Mouse (Mus musculus): ENCODE results near the gene Zfp513. TPM values are rescaled to one million over a fixed set of nuclear protein-coding genes. Genes with fewer than 3 reads are reported as not detected.
A peak's percentile ranks its signal among the peaks of the same experiment; 100 is the strongest.

The Zfp513 gene
- polyA plus RNA-seq, 1 experiment from 2014 or later, result 7.3 TPM

- ATAC-seq, result no peak
- Histone ChIP-seq H3K9ac (ENCODE audit: low read depth, low read length) (0 out of 2 replicates have a peak overlapping the region, but pooled peaks have one; percentile 4), H3K27ac (ENCODE audit: low read depth, low read length) (peak overlapping the region; percentile 82), H3K36me3 (ENCODE audit: control insufficient read depth, insufficient read depth) (peaks cover 62% of the 10 kb centered on the region), H3K9me3 (ENCODE audit: control insufficient read depth) (no peaks in the 10 kb centered on the region; the same call in 1 of the 2 replicates), H3K27me3 (replicated peaks; ENCODE audit: control insufficient read depth, insufficient read depth, low read length) (no peaks in the 10 kb centered on the region), H3K4me3 (ENCODE audit: low read depth, low read length) (peak overlapping the region; percentile 77), H3K4me2 (replicated peaks; ENCODE audit: low read depth) (peak overlapping the region; percentile 74), H3K4me1 (replicated peaks; ENCODE audit: control insufficient read depth, insufficient read depth, low read length) (no peaks in the 10 kb centered on the region)
- 91% methylated on average over 7 of the region's 7 CpGs for WGBS
- TF ChIP-seq CTCF (IDR thresholded peaks at IDR 0.05; ENCODE audit: low read depth), result no peak
These were observed 830 bp upstream of the Zfp513 start for GRCm38 (mm10) chr5:31202933-31203332.

GRCm38 (mm10) chr5:31201042-31201741 is 911 bp downstream of the Zfp513 start:
- H3K4me2 ChIP-seq (replicated peaks; ENCODE audit: low read depth), result peak overlapping the region; percentile 74
- WGBS, result 12% methylated on average over 13 of the region's 13 CpGs
- peak overlapping the region; percentile 75 for H3K9ac ChIP-seq (ENCODE audit: low read depth, low read length)
- H3K36me3 ChIP-seq (ENCODE audit: control insufficient read depth, insufficient read depth), result peaks cover 64% of the 10 kb centered on the region
- peak overlapping the region; percentile 82 for H3K27ac ChIP-seq (ENCODE audit: low read depth, low read length)
- H3K9me3 ChIP-seq (ENCODE audit: control insufficient read depth), result no peaks in the 10 kb centered on the region; the same call in 1 of the 2 replicates
- ATAC-seq, result no peak
- no peaks in the 10 kb centered on the region for H3K27me3 ChIP-seq (replicated peaks; ENCODE audit: control insufficient read depth, insufficient read depth, low read length)
- no peak for TF ChIP-seq CTCF (IDR thresholded peaks at IDR 0.05; ENCODE audit: low read depth)
- no peaks in the 10 kb centered on the region for H3K4me1 ChIP-seq (replicated peaks; ENCODE audit: control insufficient read depth, insufficient read depth, low read length)
- H3K4me3 ChIP-seq (ENCODE audit: low read depth, low read length), result peak overlapping the region; percentile 77

GRCm38 (mm10) chr5:31200327-31200768 is 1.8 kb downstream of the Zfp513 start:
- H3K4me1 ChIP-seq (replicated peaks; ENCODE audit: control insufficient read depth, insufficient read depth, low read length), result no peaks in the 10 kb centered on the region
- H3K4me2 ChIP-seq (replicated peaks; ENCODE audit: low read depth), result peak overlapping the region; percentile 74; the same call in 1 of the 2 replicates
- peak overlapping the region; percentile 35; the same call in 1 of the 2 replicates for H3K27ac ChIP-seq (ENCODE audit: low read depth, low read length)
- H3K36me3 ChIP-seq (ENCODE audit: control insufficient read depth, insufficient read depth), result peaks cover 64% of the 10 kb centered on the region
- WGBS, result 88% methylated on average over 27 of the region's 27 CpGs
- no peak for TF ChIP-seq CTCF (IDR thresholded peaks at IDR 0.05; ENCODE audit: low read depth)
- H3K9ac ChIP-seq (ENCODE audit: low read depth, low read length), result no peak overlapping the region
- no peaks in the 10 kb centered on the region; the same call in 1 of the 2 replicates for H3K9me3 ChIP-seq (ENCODE audit: control insufficient read depth)
- H3K4me3 ChIP-seq (ENCODE audit: low read depth, low read length), result no peak overlapping the region
- H3K27me3 ChIP-seq (replicated peaks; ENCODE audit: control insufficient read depth, insufficient read depth, low read length), result no peaks in the 10 kb centered on the region
- no peak for ATAC-seq

GRCm38 (mm10) chr5:31199893-31200292 is 2.2 kb downstream of the Zfp513 start:
- Histone ChIP-seq H3K27me3 (replicated peaks; ENCODE audit: control insufficient read depth, insufficient read depth, low read length) (no peaks in the 10 kb centered on the region), H3K9ac (ENCODE audit: low read depth, low read length) (no peak overlapping the region), H3K4me2 (replicated peaks; ENCODE audit: low read depth) (no peak overlapping the region), H3K36me3 (ENCODE audit: control insufficient read depth, insufficient read depth) (peaks cover 64% of the 10 kb centered on the region), H3K9me3 (ENCODE audit: control insufficient read depth) (no peaks in the 10 kb centered on the region; the same call in 1 of the 2 replicates), H3K4me3 (ENCODE audit: low read depth, low read length) (no peak overlapping the region), H3K4me1 (replicated peaks; ENCODE audit: control insufficient read depth, insufficient read depth, low read length) (no peaks in the 10 kb centered on the region), H3K27ac (ENCODE audit: low read depth, low read length) (0 out of 2 replicates have a peak overlapping the region, but pooled peaks have one; percentile 35)
- peak; percentile 60 for TF ChIP-seq CTCF (IDR thresholded peaks at IDR 0.05; ENCODE audit: low read depth)
- WGBS, result 80% methylated on average over 9 of the region's 9 CpGs
- ATAC-seq, result no peak

- no peaks in the 10 kb centered on the region; the same call in 1 of the 2 replicates for H3K9me3 ChIP-seq (ENCODE audit: control insufficient read depth)
- no peak overlapping the region for H3K9ac ChIP-seq (ENCODE audit: low read depth, low read length)
- WGBS, result 92% methylated on average over 19 of the region's 19 CpGs
- no peak for ATAC-seq
- H3K27me3 ChIP-seq (replicated peaks; ENCODE audit: control insufficient read depth, insufficient read depth, low read length), result no peaks in the 10 kb centered on the region
- peaks cover 68% of the 10 kb centered on the region for H3K36me3 ChIP-seq (ENCODE audit: control insufficient read depth, insufficient read depth)
- no peaks in the 10 kb centered on the region for H3K4me1 ChIP-seq (replicated peaks; ENCODE audit: control insufficient read depth, insufficient read depth, low read length)
- no peak overlapping the region for H3K4me3 ChIP-seq (ENCODE audit: low read depth, low read length)
- H3K27ac ChIP-seq (ENCODE audit: low read depth, low read length), result peak overlapping the region; percentile 35; the same call in 1 of the 2 replicates
- H3K4me2 ChIP-seq (replicated peaks; ENCODE audit: low read depth), result no peak overlapping the region
- TF ChIP-seq CTCF (IDR thresholded peaks at IDR 0.05; ENCODE audit: low read depth), result no peak
These were observed 2.7 kb downstream of the Zfp513 start for GRCm38 (mm10) chr5:31199321-31199892.

- Histone ChIP-seq H3K9me3 (ENCODE audit: control insufficient read depth) (no peaks in the 10 kb centered on the region; the same call in 1 of the 2 replicates), H3K4me1 (replicated peaks; ENCODE audit: control insufficient read depth, insufficient read depth, low read length) (no peaks in the 10 kb centered on the region), H3K4me2 (replicated peaks; ENCODE audit: low read depth) (no peak overlapping the region), H3K9ac (ENCODE audit: low read depth, low read length) (no peak overlapping the region), H3K4me3 (ENCODE audit: low read depth, low read length) (no peak overlapping the region), H3K27ac (ENCODE audit: low read depth, low read length) (peak overlapping the region; percentile 35; the same call in 1 of the 2 replicates), H3K36me3 (ENCODE audit: control insufficient read depth, insufficient read depth) (peaks cover 66% of the 10 kb centered on the region), H3K27me3 (replicated peaks; ENCODE audit: control insufficient read depth, insufficient read depth, low read length) (no peaks in the 10 kb centered on the region)
- 83% methylated on average over 5 of the region's 5 CpGs for WGBS
- no peak for ATAC-seq
- TF ChIP-seq CTCF (IDR thresholded peaks at IDR 0.05; ENCODE audit: low read depth), result no peak
These were observed 3.3 kb downstream of the Zfp513 start for GRCm38 (mm10) chr5:31198616-31199320.

Measured in intestine, postnatal 0 days (tissue).